Mouse (Mus musculus) intestine, postnatal 0 days (tissue): Measurements from ENCODE around the gene Zfyve1. TPM values are rescaled to one million over a fixed set of nuclear protein-coding genes. Genes with fewer than 3 reads are reported as not detected.

Experiments used
- ATAC-seq: fragments of 200-750 bp; cut with Nextera tagmentation; 2 replicates; pipeline ENCODE4 v1.8.0; 2017; ENCODE audit warnings: mild to moderate bottlenecking, moderate TSS enrichment, moderate library complexity
- H3K27ac ChIP-seq: fragments of 300-500 bp; sonication (generic); 2 replicates; pipeline ENCODE4 v1.5.1; 2014; ENCODE audit warnings: mild to moderate bottlenecking, low read depth, low read length, moderate library complexity
- H3K27me3 ChIP-seq: fragments of 300-500 bp; sonication (generic); replicated peaks from 2 replicates; pipeline ENCODE4 v1.6.1; 2014; ENCODE audit warnings: low read length, mixed read lengths; ENCODE audit not compliant: control insufficient read depth, insufficient read depth
- H3K36me3 ChIP-seq: fragments of 300-500 bp; sonication (generic); 2 replicates; pipeline ENCODE4 v1.6.1; 2014; ENCODE audit warnings: mild to moderate bottlenecking, moderate library complexity; ENCODE audit not compliant: control insufficient read depth, insufficient read depth
- H3K4me1 ChIP-seq: fragments of 300-500 bp; sonication (generic); replicated peaks from 2 replicates; pipeline ENCODE4 v1.6.1; 2014; ENCODE audit warnings: antibody characterized with exemption, low read length, mixed read lengths; ENCODE audit not compliant: control insufficient read depth, insufficient read depth
- H3K4me2 ChIP-seq: fragments of 300-500 bp; sonication (generic); replicated peaks from 2 replicates; pipeline ENCODE4 v1.6.1; 2014; ENCODE audit warnings: low read depth, mild to moderate bottlenecking, moderate library complexity
- H3K4me3 ChIP-seq: fragments of 300-500 bp; sonication (generic); 2 replicates; pipeline ENCODE4 v1.5.1; 2014; ENCODE audit warnings: low read depth, low read length
- H3K9ac ChIP-seq: fragments of 300-500 bp; sonication (generic); 2 replicates; pipeline ENCODE4 v1.6.1; 2014; ENCODE audit warnings: mild to moderate bottlenecking, low read depth, low read length
- H3K9me3 ChIP-seq: fragments of 300-500 bp; sonication (generic); 2 replicates; pipeline ENCODE4 v1.6.1; 2016; ENCODE audit warnings: mixed run types; ENCODE audit not compliant: control insufficient read depth
- CTCF ChIP-seq: sonication (generic); IDR thresholded peaks from 2 replicates; pipeline ENCODE4 v1.5.1; 2016; ENCODE audit warnings: low read depth, mild to moderate bottlenecking, control low read depth, antibody characterized with exemption, moderate library complexity
- WGBS: fragments of 180-500 bp; shearing (Covaris S2); extraction: QIAGEN DNeasy Blood & Tissue Kit; methylation state at CpG from one replicate; pipeline ENCODE4 v1.1.7; 2014; 5-methylcytosine and 5-hydroxymethylcytosine counted together
- polyA plus RNA-seq: library from polyadenylated mRNA; unstranded; fragments of >200 nt; fragmentation: Nextera tagmentation; extraction: Ambion mirVana; gene quantifications from 2 replicates; pipeline ENCODE4 v1.2.1, GENCODE M21; 2015

Zfyve1 gene
- polyA plus RNA-seq, 1 experiment from 2014 or later: 8.1 TPM

- H3K9ac ChIP-seq: no peak overlapping the region
- H3K27me3 ChIP-seq: no peaks in the 10 kb centered on the region
- no peaks in the 10 kb centered on the region for H3K9me3 ChIP-seq
- H3K36me3 ChIP-seq: peaks cover 66% of the 10 kb centered on the region
- H3K4me1 ChIP-seq: no peaks in the 10 kb centered on the region
- no peak for TF ChIP-seq CTCF
- 88% methylated on average over 3 of the region's 3 CpGs for WGBS
- no peak overlapping the region for H3K27ac ChIP-seq
- ATAC-seq: no peak
- no peak overlapping the region for H3K4me3 ChIP-seq
- no peak overlapping the region for H3K4me2 ChIP-seq
Measured at GRCm38 (mm10) chr12:83569866-83570265, 27.2 kb downstream of the Zfyve1 start.

- Histone ChIP-seq H3K27ac (no peak overlapping the region), H3K36me3 (peaks cover 49% of the 10 kb centered on the region), H3K4me2 (no peak overlapping the region), H3K4me1 (no peaks in the 10 kb centered on the region), H3K27me3 (no peaks in the 10 kb centered on the region), H3K9ac (no peak overlapping the region), H3K4me3 (no peak overlapping the region), H3K9me3 (no peaks in the 10 kb centered on the region)
- WGBS: 82% methylated on average over 3 of the region's 3 CpGs
- ATAC-seq: no peak
- TF ChIP-seq CTCF: no peak
Measured at GRCm38 (mm10) chr12:83562589-83562988, 34.4 kb downstream of the Zfyve1 start.

- no peak for TF ChIP-seq CTCF
- H3K27me3 ChIP-seq: no peaks in the 10 kb centered on the region
- no peak overlapping the region for H3K4me2 ChIP-seq
- ATAC-seq: no peak
- H3K27ac ChIP-seq: no peak overlapping the region
- H3K9ac ChIP-seq: no peak overlapping the region
- no peaks in the 10 kb centered on the region for H3K9me3 ChIP-seq
- 67% methylated on average over 6 of the region's 6 CpGs for WGBS
- H3K36me3 ChIP-seq: peaks cover 48% of the 10 kb centered on the region
- no peaks in the 10 kb centered on the region for H3K4me1 ChIP-seq
- H3K4me3 ChIP-seq: no peak overlapping the region
Measured at GRCm38 (mm10) chr12:83560189-83560588, 36.8 kb downstream of the Zfyve1 start.

GRCm38 (mm10) chr12:83558496-83558895, 38.5 kb downstream of the Zfyve1 start:
- Histone ChIP-seq H3K9ac (no peak overlapping the region), H3K36me3 (peaks cover 61% of the 10 kb centered on the region), H3K27me3 (no peaks in the 10 kb centered on the region), H3K27ac (no peak overlapping the region), H3K4me2 (no peak overlapping the region), H3K4me3 (no peak overlapping the region), H3K4me1 (no peaks in the 10 kb centered on the region), H3K9me3 (no peaks in the 10 kb centered on the region)
- ATAC-seq: no peak
- TF ChIP-seq CTCF: no peak
- WGBS: 93% methylated on average over 7 of the region's 7 CpGs

- no peaks in the 10 kb centered on the region for H3K9me3 ChIP-seq
- no peak for TF ChIP-seq CTCF
- H3K27ac ChIP-seq: no peak overlapping the region
- H3K27me3 ChIP-seq: no peaks in the 10 kb centered on the region
- H3K36me3 ChIP-seq: peaks cover 73% of the 10 kb centered on the region
- ATAC-seq: no peak
- H3K4me2 ChIP-seq: no peak overlapping the region
- no peak overlapping the region for H3K4me3 ChIP-seq
- no peaks in the 10 kb centered on the region for H3K4me1 ChIP-seq
- H3K9ac ChIP-seq: no peak overlapping the region
- WGBS: 67% methylated on average over 9 of the region's 9 CpGs
Measured at GRCm38 (mm10) chr12:83555605-83556004, 41.4 kb downstream of the Zfyve1 start.

- Histone ChIP-seq H3K27ac (no peak overlapping the region), H3K27me3 (no peaks in the 10 kb centered on the region), H3K9ac (no peak overlapping the region), H3K4me3 (no peak overlapping the region), H3K36me3 (peaks cover 91% of the 10 kb centered on the region), H3K9me3 (no peaks in the 10 kb centered on the region), H3K4me1 (no peaks in the 10 kb centered on the region), H3K4me2 (no peak overlapping the region)
- no peak for ATAC-seq
- 81% methylated on average over 4 of the region's 4 CpGs for WGBS
- TF ChIP-seq CTCF: no peak
Measured at GRCm38 (mm10) chr12:83553816-83554215, 43.2 kb downstream of the Zfyve1 start.

- no peak for ATAC-seq
- Histone ChIP-seq H3K27ac (no peak overlapping the region), H3K9ac (no peak overlapping the region), H3K4me1 (no peaks in the 10 kb centered on the region), H3K9me3 (no peaks in the 10 kb centered on the region), H3K4me3 (no peak overlapping the region), H3K36me3 (peaks cover 87% of the 10 kb centered on the region), H3K27me3 (no peaks in the 10 kb centered on the region), H3K4me2 (no peak overlapping the region)
- no peak for TF ChIP-seq CTCF
- WGBS: 93% methylated on average over 16 of the region's 16 CpGs
Measured at GRCm38 (mm10) chr12:83551305-83551704, 45.7 kb downstream of the Zfyve1 start.
